Mouse (Mus musculus): ENCODE measurements around the gene Rad51ap2. TPM values are rescaled to one million over a fixed set of nuclear protein-coding genes. Genes with fewer than 3 reads are reported as not detected.
A peak's percentile ranks its signal among the peaks of the same experiment; 100 is the strongest.

Rad51ap2 gene
- total and polyA plus RNA-seq, 3 experiments = not detected

DNA sequence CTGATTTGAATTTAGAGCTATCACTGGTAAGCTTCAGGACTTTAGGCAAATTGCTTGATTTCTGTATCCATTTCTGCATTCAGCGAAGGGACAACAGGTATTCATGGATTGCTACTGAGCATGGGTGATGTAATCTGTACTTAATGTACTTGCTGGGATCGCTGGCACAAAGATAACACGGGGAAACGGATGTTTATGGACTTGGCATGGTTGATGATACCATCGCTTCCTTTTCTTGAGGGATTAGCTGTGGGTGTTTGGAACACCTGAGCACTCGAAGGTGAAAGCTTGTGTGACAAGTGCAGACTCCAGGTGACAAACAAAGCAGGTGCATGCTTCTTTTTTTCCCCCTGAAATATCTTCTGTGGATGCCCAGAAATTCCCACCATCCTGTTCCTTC lies 37.8 kb upstream of the Rad51ap2 start:
- DNase-seq (ENCODE audit: extremely low read depth) = no peak

DNA sequence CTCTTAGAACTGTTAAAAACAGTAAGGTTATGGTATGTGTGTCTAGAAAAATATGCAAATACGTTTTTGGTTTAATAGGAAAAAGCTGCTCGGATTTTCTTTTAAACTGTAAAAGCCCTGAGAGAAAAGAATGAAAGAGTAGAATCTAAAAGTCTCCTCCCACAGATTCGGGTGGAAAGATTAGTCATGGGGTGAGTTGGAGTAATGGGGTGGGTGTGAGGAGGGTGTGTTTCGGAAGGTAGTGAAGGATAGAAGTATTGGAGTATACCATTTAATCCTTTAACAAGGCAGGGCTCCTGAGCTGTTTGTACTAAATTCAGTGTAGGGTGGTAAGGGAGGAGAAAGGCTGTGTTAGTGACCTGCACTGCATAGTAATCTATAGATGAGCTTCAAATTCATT lies 28.5 kb upstream of the Rad51ap2 start:
- no peak for DNase-seq (ENCODE audit: extremely low read depth)
- no peaks in the 10 kb centered on the region for H3K79me2 ChIP-seq (replicated peaks; ENCODE audit: control insufficient read depth, extremely low read depth, insufficient read depth, poor library complexity, severe bottlenecking)
- no peak overlapping the region for H3K4me3 ChIP-seq (replicated peaks in 1 of 3; ENCODE audit: low read depth in 2 of 3, low read length in 2 of 3, poor library complexity in 1 of 3)
- no peaks in the 10 kb centered on the region for H3K36me3 ChIP-seq (replicated peaks in 1 of 2; ENCODE audit: control insufficient read depth in 1 of 2, insufficient read depth in 1 of 2, low read length in 1 of 2)
- dilution Hi-C loops (cut with MboI; ENCODE audit: extremely low pct_ligation_motif_present, extremely low pct_unique_long_range_greater_than_20kb, low sequenced_read_pairs) (no loop called here), in situ Hi-C loops (cut with MboI; ENCODE audit: low pct_ligation_motif_present, low pct_unique_long_range_greater_than_20kb, low sequenced_read_pairs) (no loop called here)
- H3K27ac ChIP-seq (ENCODE audit: insufficient read depth, low read depth) = no peak overlapping the region
- peak overlapping the region; percentile 44; the same call in 1 of the 2 replicates for H3K4me2 ChIP-seq (ENCODE audit: insufficient read depth, low read depth, poor library complexity, severe bottlenecking)
- peaks cover 0 to 20% of the 10 kb centered on the region in 2 experiments; a peak in 2 of 4 replicates for H3K4me1 ChIP-seq (ENCODE audit: control insufficient read depth in 1 of 2, insufficient read depth in 2 of 2)
- H3K9me3 ChIP-seq (replicated peaks; ENCODE audit: low read length) = no peaks in the 10 kb centered on the region
- no peak overlapping the region for H3K9ac ChIP-seq (ENCODE audit: insufficient read depth, low read depth)
- no peak for TF ChIP-seq ELF1 (IDR thresholded peaks at IDR 0.05; ENCODE audit: low read depth, low read length)
- no peaks in the 10 kb centered on the region for H3K27me3 ChIP-seq (replicated peaks)

More for the DNA sequence above, 37.8 kb upstream of the Rad51ap2 start:
- no peaks in the 10 kb centered on the region for H3K36me3 ChIP-seq (replicated peaks in 1 of 2; ENCODE audit: control insufficient read depth in 1 of 2, insufficient read depth in 1 of 2, low read length in 1 of 2)
- H3K79me2 ChIP-seq (replicated peaks; ENCODE audit: control insufficient read depth, extremely low read depth, insufficient read depth, poor library complexity, severe bottlenecking) = no peaks in the 10 kb centered on the region
- no peak overlapping the region for H3K4me3 ChIP-seq (replicated peaks in 1 of 3; ENCODE audit: low read depth in 2 of 3, low read length in 2 of 3, poor library complexity in 1 of 3)
- no peaks in the 10 kb centered on the region for H3K27me3 ChIP-seq (replicated peaks)
- dilution Hi-C loops (cut with MboI; ENCODE audit: extremely low pct_ligation_motif_present, extremely low pct_unique_long_range_greater_than_20kb, low sequenced_read_pairs) = no loop called here
- H3K4me1 ChIP-seq (ENCODE audit: control insufficient read depth in 1 of 2, insufficient read depth in 2 of 2) = no peaks in the 10 kb centered on the region
- H3K4me2 ChIP-seq (ENCODE audit: insufficient read depth, low read depth, poor library complexity, severe bottlenecking) = no peak overlapping the region
- no peak for TF ChIP-seq JUN (IDR thresholded peaks at IDR 0.05; ENCODE audit: insufficient read depth, low read depth, low read length)
- no peak overlapping the region for H3K27ac ChIP-seq (ENCODE audit: insufficient read depth, low read depth)
- in situ Hi-C loops (cut with MboI; ENCODE audit: low pct_ligation_motif_present, low pct_unique_long_range_greater_than_20kb, low sequenced_read_pairs) = no loop called here
- H3K9me3 ChIP-seq (replicated peaks; ENCODE audit: low read length) = peaks cover 4% of the 10 kb centered on the region
- H3K9ac ChIP-seq (ENCODE audit: insufficient read depth, low read depth) = no peak overlapping the region

DNA sequence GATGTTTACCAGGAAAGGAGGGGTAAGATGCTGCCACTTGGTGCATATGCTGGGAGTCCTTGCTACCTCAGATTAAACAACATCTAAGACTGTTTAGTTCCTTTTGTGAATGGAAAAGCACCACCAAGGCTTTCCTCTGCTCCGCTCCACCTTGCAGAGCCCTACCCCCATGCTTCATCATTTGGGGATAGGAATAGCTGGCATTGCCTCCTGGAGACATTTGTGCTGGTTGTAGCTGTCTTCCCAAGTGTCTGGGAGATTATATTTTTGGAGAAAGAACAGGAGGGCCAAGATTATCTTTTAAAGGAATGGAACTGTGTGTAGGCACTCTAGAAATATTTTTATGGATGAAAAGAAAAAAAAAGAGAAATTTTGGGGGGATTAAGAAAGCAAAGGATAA lies 22.8 kb upstream of the Rad51ap2 start:
- Histone ChIP-seq H3K27ac (ENCODE audit: insufficient read depth, low read depth) (no peak overlapping the region), H3K36me3 (replicated peaks in 1 of 2; ENCODE audit: control insufficient read depth in 1 of 2, insufficient read depth in 1 of 2, low read length in 1 of 2) (no peaks in the 10 kb centered on the region), H3K4me3 (replicated peaks in 1 of 3; ENCODE audit: low read depth in 2 of 3, low read length in 2 of 3, poor library complexity in 1 of 3) (no peak overlapping the region), H3K9ac (ENCODE audit: insufficient read depth, low read depth) (no peak overlapping the region), H3K4me1 (ENCODE audit: control insufficient read depth in 1 of 2, insufficient read depth in 2 of 2) (no peaks in the 10 kb centered on the region), H3K79me2 (replicated peaks; ENCODE audit: control insufficient read depth, extremely low read depth, insufficient read depth, poor library complexity, severe bottlenecking) (no peaks in the 10 kb centered on the region), H3K27me3 (replicated peaks) (no peaks in the 10 kb centered on the region), H3K4me2 (ENCODE audit: insufficient read depth, low read depth, poor library complexity, severe bottlenecking) (no peak overlapping the region), H3K9me3 (replicated peaks; ENCODE audit: low read length) (no peaks in the 10 kb centered on the region)
- TF ChIP-seq CHD2 (IDR thresholded peaks at IDR 0.05; ENCODE audit: low read length) (no peak), ZMIZ1 (IDR thresholded peaks at IDR 0.05; ENCODE audit: low read depth, low read length) (no peak), NELFE (IDR thresholded peaks at IDR 0.05; ENCODE audit: low read depth, low read length) (no peak), IRF4 (IDR thresholded peaks at IDR 0.05; ENCODE audit: low read depth, low read length) (no peak), ELF1 (IDR thresholded peaks at IDR 0.05; ENCODE audit: low read depth, low read length) (no peak), KAT2A (IDR thresholded peaks at IDR 0.05; ENCODE audit: insufficient replicate concordance, low read length) (no peak)
- dilution Hi-C loops (cut with MboI; ENCODE audit: extremely low pct_ligation_motif_present, extremely low pct_unique_long_range_greater_than_20kb, low sequenced_read_pairs) = no loop called here
- in situ Hi-C loops (cut with MboI; ENCODE audit: low pct_ligation_motif_present, low pct_unique_long_range_greater_than_20kb, low sequenced_read_pairs) = no loop called here
- no peak for DNase-seq (ENCODE audit: extremely low read depth)

Data from CH12.LX (cell line).